Mouse (Mus musculus) gastrocnemius, postnatal 25 days (tissue): ENCODE data around the gene Cd300a. TPM values are rescaled to one million over a fixed set of nuclear protein-coding genes. Genes with fewer than 3 reads are reported as not detected.
A peak's percentile ranks its signal among the peaks of the same experiment; 100 is the strongest.
"Not testable (repeated sequence)": the region's sequence is repeated elsewhere in the genome, so short reads cannot be mapped to it uniquely, and the experiment has no call there.

Experiments used
- DNase-seq: peaks from one replicate; pipeline ENCODE4 v3.0.0; 2022
- total RNA-seq, 2 experiments: library from RNA; stranded (reverse); gene quantifications; 1 replicate in 1 of 2; 2 replicates in 1 of 2; pipeline ENCODE4 v1.2.3; 2021

The Cd300a gene
- total RNA-seq, 2 experiments from 2014 or later = 0.43 to 0.72 TPM

GRCm38 (mm10) chr11:114907567-114907966 lies 17.7 kb downstream of the Cd300a start:
- DNase-seq = no peak

GRCm38 (mm10) chr11:114908086-114908485 lies 18.2 kb downstream of the Cd300a start:
- no peak for DNase-seq

- DNase-seq = not testable (repeated sequence)
Observed at GRCm38 (mm10) chr11:114909538-114909937, 19.7 kb downstream of the Cd300a start.

GRCm38 (mm10) chr11:114912847-114913246 lies 23.0 kb downstream of the Cd300a start:
- DNase-seq = peak; percentile 56

GRCm38 (mm10) chr11:114914978-114915377 lies 25.1 kb downstream of the Cd300a start:
- DNase-seq = no peak

- no peak for DNase-seq
Observed at GRCm38 (mm10) chr11:114917120-114917519, 27.3 kb downstream of the Cd300a start.

GRCm38 (mm10) chr11:114922439-114922838 lies 32.6 kb downstream of the Cd300a start:
- DNase-seq = no peak

GRCm38 (mm10) chr11:114923961-114924360 lies 34.1 kb downstream of the Cd300a start:
- no peak for DNase-seq

- DNase-seq = no peak
Observed at GRCm38 (mm10) chr11:114929581-114929980, 39.7 kb downstream of the Cd300a start.

GRCm38 (mm10) chr11:114931041-114931440 lies 41.2 kb downstream of the Cd300a start:
- DNase-seq = no peak

GRCm38 (mm10) chr11:114933591-114933990 lies 43.8 kb downstream of the Cd300a start:
- no peak for DNase-seq

GRCm38 (mm10) chr11:114934144-114934543 lies 44.3 kb downstream of the Cd300a start, which contains the start of gene Cd300lb:
Gene Cd300lb, minus strand, starts transcription at chr11:114934386.
- no peak for DNase-seq

Other genes with a start within 250 kb of the Cd300a start
- 100 to 1,000 TPM; 462 to 524 TPM for gene Rpl38, start 221.5 kb upstream of the Cd300a start, total RNA-seq
- gene Ttyh2, start 214.6 kb upstream of the Cd300a start, total RNA-seq = 10 to 100 TPM; 17.9 to 20.1 TPM
- gene Dnaic2, start 162.6 kb upstream of the Cd300a start, total RNA-seq = under 1 TPM; 0.24 to 0.61 TPM
- gene Kif19a, start 124.7 kb upstream of the Cd300a start, total RNA-seq = 1 to 10 TPM; 1.3 to 2.0 TPM
- gene Btbd17, start 94.1 kb upstream of the Cd300a start, total RNA-seq = not detected
- gene Gpr142, start 91.1 kb upstream of the Cd300a start, total RNA-seq = not detected
- 10 to 100 TPM; 31.2 to 47.0 TPM for gene Gprc5c, start 38.9 kb upstream of the Cd300a start, total RNA-seq
- under 1 TPM in 1 of 2 experiments, not detected in 1; 0.19 TPM for gene Cd300lb, start 44.3 kb downstream of the Cd300a start, total RNA-seq
- gene Cd300c, start 79.1 kb downstream of the Cd300a start, total RNA-seq = not detected
- gene Cd300ld, start 99.9 kb downstream of the Cd300a start, total RNA-seq = under 1 TPM; 0.13 to 0.35 TPM
- gene Cd300c2, start 111.8 kb downstream of the Cd300a start, total RNA-seq = under 1 TPM in 1 of 2 experiments, not detected in 1; 0.54 TPM
- not detected for gene Cd300ld2, start 126.2 kb downstream of the Cd300a start, total RNA-seq
- gene Cd300ld4, start 137.0 kb downstream of the Cd300a start, total RNA-seq = not detected
- gene Cd300ld5, start 147.7 kb downstream of the Cd300a start, total RNA-seq = 1 to 10 TPM in 1 of 2 experiments, not detected in 1; 3.5 TPM
- gene Cd300ld3, start 158.4 kb downstream of the Cd300a start, total RNA-seq = 1 to 10 TPM; 1.2 to 3.7 TPM
- gene Cd300e, start 172.1 kb downstream of the Cd300a start, total RNA-seq = not detected
- gene Rab37, start 201.4 kb downstream of the Cd300a start, total RNA-seq = under 1 TPM in 1 of 2 experiments, not detected in 1; 0.19 TPM
- gene Cd300lf, start 244.0 kb downstream of the Cd300a start, total RNA-seq = not detected